Mouse (Mus musculus): ENCODE measurements around the gene Ppcs.

Gene Ppcs

GRCm38 (mm10) chr4:119417894-119418293 is 4.3 kb downstream of the Ppcs start:
- in situ Hi-C loops (cut with MboI, MseI), result no loop called here

DNA sequence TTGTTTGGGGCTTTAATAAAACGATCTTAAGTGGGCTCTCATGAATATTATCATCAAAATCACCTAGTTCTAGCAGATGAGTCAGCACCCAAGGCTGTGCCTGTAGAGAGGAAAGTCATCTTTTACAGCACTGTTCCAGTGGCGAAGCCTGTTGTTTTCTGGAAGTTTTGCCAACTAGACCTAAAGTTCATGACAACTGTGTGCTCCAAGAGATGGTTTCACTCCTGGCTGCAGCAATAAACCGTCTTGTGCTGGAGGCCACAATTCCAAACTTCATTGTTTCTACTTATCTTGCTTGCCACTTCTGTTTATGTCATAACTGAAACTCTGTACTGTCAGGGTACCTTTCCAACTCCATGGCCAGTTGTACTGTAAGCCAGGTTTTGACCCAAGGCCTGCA is 5.0 kb downstream of the Ppcs start:
- in situ Hi-C loops (cut with MboI, MseI), result no loop called here

DNA sequence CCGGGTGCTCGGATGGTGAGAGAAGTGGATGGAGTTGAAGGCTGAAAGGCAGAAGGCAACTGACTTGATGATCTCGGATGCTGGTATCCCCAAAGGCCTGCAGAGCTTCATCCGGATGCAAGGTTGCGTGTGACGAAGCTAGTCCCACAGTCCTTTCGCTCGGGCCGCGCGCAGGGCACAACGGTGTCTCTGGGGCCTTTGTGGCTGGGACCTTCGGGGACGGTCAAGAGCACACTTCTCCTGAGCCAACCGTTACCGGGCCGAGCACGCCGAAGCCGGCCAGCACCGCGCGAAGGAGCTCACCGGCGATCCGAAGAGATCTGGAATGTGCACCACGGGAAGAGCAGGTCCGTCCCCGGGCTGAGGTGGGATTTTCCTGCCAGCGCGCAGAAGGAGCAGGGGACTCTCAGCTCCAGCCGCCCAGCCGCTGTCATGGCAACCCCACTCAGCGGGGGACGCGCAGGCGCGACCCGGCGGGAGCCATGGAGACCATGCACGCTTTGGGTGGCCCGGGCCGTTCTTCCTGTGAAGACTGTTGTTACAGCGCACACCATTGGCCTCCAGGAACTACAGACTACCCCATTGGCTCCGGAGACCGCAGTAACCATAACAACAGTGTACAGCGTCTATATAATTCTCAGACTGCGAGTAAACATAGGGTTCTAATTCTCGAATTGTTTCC is 7.0 kb downstream of the Ppcs start, which contains the start of gene Ccdc30:
Gene Ccdc30 (minus strand): TSS at position 450 of the 682 bp plus-strand sequence.
- in situ Hi-C loops (cut with MboI, MseI), result no loop called here

DNA sequence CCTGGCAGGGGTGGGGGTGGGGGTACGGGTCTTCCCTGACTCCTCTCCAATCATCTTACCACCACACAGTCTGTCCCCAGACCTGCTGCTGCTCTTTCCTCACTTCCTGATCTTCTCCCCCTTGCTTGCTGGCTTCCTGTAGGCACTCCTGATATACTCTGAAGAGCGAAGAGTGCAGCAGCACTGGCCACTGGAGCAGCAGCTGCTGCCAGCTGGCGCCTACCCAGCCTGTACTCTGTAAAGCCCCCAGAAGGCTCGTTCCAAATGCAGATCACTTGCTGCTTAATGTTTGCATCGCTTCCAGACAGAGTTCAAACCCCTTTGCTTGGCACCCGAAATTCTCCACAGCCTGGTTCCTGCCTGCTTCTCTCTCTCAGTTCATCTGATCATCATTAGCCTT is 9.4 kb downstream of the Ppcs start:
- in situ Hi-C loops (cut with MboI, MseI), result no loop called here

GRCm38 (mm10) chr4:119411877-119412650 is 10.2 kb downstream of the Ppcs start:
- in situ Hi-C loops (cut with MboI, MseI), result no loop called here

- in situ Hi-C loops (cut with MboI, MseI), result loop anchor here (5.0 kb wide), 1 partner anchor 104 kb away; no protein-coding TSS in a partner anchor
Observed at GRCm38 (mm10) chr4:119403431-119403830, 18.8 kb downstream of the Ppcs start.

DNA sequence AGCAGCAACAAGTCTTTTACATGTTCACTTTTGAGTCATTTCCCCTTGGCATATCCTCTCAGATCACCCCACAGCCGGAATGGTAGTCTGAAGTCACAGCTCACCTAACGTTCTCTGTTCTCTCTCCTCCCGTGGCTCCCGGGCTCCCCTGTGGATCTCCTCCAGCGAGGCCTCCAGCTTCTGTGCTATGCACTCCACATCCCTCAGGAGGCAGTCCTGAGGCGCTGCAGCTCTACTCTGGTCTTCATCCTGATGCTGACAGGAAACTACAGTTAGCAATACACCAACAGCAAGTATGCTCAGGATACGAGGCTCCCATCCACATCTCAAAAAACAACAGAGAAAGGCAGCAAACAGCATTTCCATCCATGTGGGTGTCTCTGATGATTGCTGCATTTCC is 21.3 kb downstream of the Ppcs start:
- in situ Hi-C loops (cut with MboI, MseI), result loop anchor here (5.0 kb wide), 1 partner anchor 106 kb away; no protein-coding TSS in a partner anchor

GRCm38 (mm10) chr4:119398751-119399150 is 23.5 kb downstream of the Ppcs start:
- in situ Hi-C loops (cut with MboI, MseI), result no loop called here

DNA sequence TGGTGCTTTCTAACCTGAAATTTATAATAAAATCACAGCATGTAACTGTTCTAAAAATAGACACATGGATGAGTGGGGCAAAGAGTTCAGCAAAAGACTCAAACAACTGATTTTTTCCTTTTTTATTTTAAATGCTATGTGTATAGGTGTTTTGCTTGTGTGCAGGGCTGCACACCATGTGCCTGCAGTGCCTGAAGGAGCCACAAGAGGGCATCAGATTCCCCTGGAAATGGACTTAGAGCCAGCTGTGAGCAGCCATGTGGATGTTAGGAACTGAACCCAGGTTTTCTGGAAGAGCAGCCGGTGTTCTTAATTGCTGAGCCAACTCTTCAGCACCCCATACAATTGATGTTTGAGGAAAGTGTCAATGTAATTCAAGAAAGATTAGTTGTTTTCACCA is 31.9 kb downstream of the Ppcs start:
- in situ Hi-C loops (cut with MboI, MseI), result no loop called here

DNA sequence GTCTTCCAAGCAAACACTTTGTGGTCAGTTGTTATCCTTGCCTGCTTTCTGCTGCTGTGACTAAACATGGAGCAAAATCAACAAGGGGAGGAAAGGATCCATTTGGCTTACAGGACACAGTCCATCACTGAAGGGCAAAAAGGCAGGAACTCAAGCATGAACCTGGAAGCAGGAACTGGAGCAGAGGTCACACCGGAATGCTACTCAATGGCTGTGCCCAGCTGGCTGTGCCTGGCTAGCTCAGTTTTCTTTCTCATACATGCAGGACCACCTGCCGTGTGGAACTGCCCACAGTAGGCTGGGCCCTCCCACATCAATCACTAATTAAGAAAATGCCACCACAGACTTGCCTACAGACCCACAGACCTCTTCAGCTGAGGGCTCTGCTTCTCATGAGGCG is 33.0 kb downstream of the Ppcs start:
- in situ Hi-C loops (cut with MboI, MseI), result loop anchor here (5.0 kb wide), 1 partner anchor 73 kb away; no protein-coding TSS in a partner anchor

DNA sequence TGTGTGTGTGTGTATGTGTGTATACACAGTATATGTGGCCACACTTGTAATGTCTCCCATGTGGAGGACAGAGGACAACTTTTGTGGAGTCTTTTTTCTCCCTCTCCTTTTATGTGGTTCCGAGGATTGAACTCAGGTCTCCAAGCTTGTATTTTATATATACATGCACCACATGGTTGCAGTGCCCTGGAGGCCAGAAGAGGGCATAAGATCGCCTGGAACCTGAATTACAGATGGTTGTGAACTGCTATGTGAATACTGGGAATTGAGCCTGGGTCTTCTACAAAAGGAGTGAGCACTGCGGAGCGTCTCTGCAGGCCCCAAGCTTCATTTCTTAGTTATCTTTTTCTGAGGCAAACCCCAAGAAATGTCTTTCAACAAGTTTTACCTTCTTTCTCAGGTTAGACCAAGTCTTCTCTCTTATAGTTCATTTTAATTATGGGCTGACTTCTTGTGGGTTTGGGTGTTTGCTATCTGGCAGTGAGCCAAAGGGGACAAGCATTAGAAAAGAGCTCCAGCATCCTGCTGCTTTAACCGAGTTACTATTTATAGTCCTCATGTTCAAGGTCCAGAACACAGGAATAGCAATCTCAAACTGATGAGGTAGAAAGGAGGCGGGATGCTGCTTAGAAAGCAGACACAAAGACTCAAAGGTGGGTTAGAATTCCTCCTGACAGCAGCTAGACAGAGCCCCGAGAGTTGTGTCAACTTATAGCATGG is 40.6 kb downstream of the Ppcs start:
- in situ Hi-C loops (cut with MboI, MseI), result no loop called here

DNA sequence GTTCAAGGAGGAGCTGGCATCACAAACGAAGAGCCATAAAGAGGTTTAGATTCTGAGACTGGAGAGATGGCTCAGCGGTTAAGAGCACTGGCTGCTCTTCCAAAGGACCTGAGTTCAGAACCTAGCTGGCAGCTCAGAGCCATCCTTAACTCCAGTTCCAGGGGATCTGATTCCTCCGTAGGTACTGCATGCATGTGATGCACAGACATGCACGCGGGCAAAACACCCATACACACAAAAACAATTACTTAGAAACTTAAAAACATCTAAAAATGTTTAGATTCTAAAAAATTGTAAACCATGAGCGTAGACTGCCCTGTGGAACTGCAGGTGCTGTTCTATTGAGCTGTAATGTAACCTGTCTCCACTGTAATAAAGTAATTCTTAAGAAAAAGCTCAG is 52.8 kb downstream of the Ppcs start:
- in situ Hi-C loops (cut with MboI, MseI), result no loop called here

Measured in T-helper 1 cell (primary cell).